Mouse (Mus musculus) embryonic facial prominence, embryonic 13.5 days (tissue): Measurements from ENCODE around the gene Grik4. TPM values are rescaled to one million over a fixed set of nuclear protein-coding genes. Genes with fewer than 3 reads are reported as not detected.

Experiments
- ATAC-seq: fragments of 200-750 bp; cut with Nextera tagmentation; 2 replicates; pipeline ENCODE4 v1.8.0; 2017; ENCODE audit warnings: low read depth; ENCODE audit not compliant: insufficient number of reproducible peaks, insufficient read depth, low FRiP score, low TSS enrichment
- H3K27ac ChIP-seq: fragments of 300-500 bp; sonication (generic); 2 replicates; pipeline ENCODE4 v1.5.1; 2015; ENCODE audit warnings: moderate library complexity, mild to moderate bottlenecking, inconsistent platforms
- H3K27me3 ChIP-seq: fragments of 300-500 bp; sonication (generic); 2 replicates; pipeline ENCODE4 v1.6.1; 2015; ENCODE audit warnings: mild to moderate bottlenecking, inconsistent platforms
- H3K36me3 ChIP-seq: fragments of 300-500 bp; sonication (generic); 2 replicates; pipeline ENCODE4 v1.6.1; 2015; ENCODE audit warnings: mild to moderate bottlenecking, inconsistent platforms
- H3K4me1 ChIP-seq: fragments of 300-500 bp; sonication (generic); 2 replicates; pipeline ENCODE4 v1.6.1; 2015; ENCODE audit warnings: inconsistent platforms
- H3K4me2 ChIP-seq: fragments of 300-500 bp; sonication (generic); 2 replicates; pipeline ENCODE4 v1.6.1; 2015; ENCODE audit warnings: moderate library complexity, mild to moderate bottlenecking, inconsistent platforms
- H3K4me3 ChIP-seq: fragments of 300-500 bp; sonication (generic); 2 replicates; pipeline ENCODE4 v1.5.1; 2015; ENCODE audit warnings: mild to moderate bottlenecking, inconsistent platforms
- H3K9ac ChIP-seq: fragments of 300-500 bp; sonication (generic); 2 replicates; pipeline ENCODE4 v1.6.1; 2015; ENCODE audit warnings: mild to moderate bottlenecking, inconsistent platforms
- H3K9me3 ChIP-seq: fragments of 300-500 bp; sonication (generic); 2 replicates; pipeline ENCODE4 v1.6.1; 2016; ENCODE audit warnings: inconsistent platforms
- WGBS: fragments of 180-500 bp; shearing (Covaris S2); methylation state at CpG from one replicate; pipeline ENCODE4 v1.1.7; 2015; ENCODE audit warnings: mixed read lengths; 5-methylcytosine and 5-hydroxymethylcytosine counted together
- polyA plus RNA-seq: library from polyadenylated mRNA; unstranded; fragments of >200 nt; fragmentation: Nextera tagmentation; extraction: Ambion mirVana; gene quantifications from 2 replicates; pipeline ENCODE4 v1.2.1, GENCODE M21; 2015

Grik4 gene
- polyA plus RNA-seq, 1 experiment from 2014 or later = 2.5 TPM

DNA sequence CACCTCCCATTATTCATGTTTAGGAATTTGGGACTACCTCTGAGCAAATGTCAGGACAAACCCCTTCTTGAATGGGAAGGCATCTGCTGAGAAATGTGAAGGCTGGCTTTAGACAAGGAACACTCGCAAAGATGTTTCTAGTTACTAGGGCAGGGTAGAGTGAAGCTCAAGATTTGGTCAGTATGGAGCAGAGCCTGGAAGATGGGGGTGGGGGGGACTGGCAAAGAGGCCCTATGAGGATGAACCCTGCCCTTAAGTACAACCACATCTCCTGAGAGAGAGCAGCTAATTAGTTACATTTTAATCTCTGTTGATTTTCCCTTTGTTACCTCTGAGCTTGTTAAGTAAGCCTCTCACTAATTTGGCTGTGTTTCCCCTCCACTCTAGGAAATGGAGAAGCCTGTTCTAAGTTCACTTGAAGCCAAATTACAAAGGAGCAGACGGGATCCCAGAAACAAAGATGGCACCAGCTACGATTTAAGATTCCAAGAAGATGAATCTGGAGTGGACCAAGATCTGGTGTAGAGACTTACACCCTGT is 439.3 kb downstream of the Grik4 start:
- Histone ChIP-seq H3K4me3 (no peak overlapping the region), H3K27me3 (no peaks in the 10 kb centered on the region; the same call in 1 of the 2 replicates), H3K9me3 (no peaks in the 10 kb centered on the region), H3K27ac (no peak overlapping the region), H3K36me3 (no peaks in the 10 kb centered on the region), H3K9ac (no peak overlapping the region), H3K4me2 (no peak overlapping the region), H3K4me1 (peaks cover 9% of the 10 kb centered on the region)
- no peak for ATAC-seq
- 73% methylated on average over 3 of the region's 3 CpGs for WGBS

- H3K4me1 ChIP-seq = peaks cover 9% of the 10 kb centered on the region
- H3K27me3 ChIP-seq = no peaks in the 10 kb centered on the region; the same call in 1 of the 2 replicates
- ATAC-seq = no peak
- H3K4me3 ChIP-seq = no peak overlapping the region
- H3K27ac ChIP-seq = no peak overlapping the region
- 64% methylated on average over 11 of the region's 11 CpGs for WGBS
- no peaks in the 10 kb centered on the region for H3K9me3 ChIP-seq
- no peak overlapping the region for H3K4me2 ChIP-seq
- no peaks in the 10 kb centered on the region for H3K36me3 ChIP-seq
- no peak overlapping the region for H3K9ac ChIP-seq
Observed at GRCm38 (mm10) chr9:42504559-42504958, 439.7 kb downstream of the Grik4 start.

DNA sequence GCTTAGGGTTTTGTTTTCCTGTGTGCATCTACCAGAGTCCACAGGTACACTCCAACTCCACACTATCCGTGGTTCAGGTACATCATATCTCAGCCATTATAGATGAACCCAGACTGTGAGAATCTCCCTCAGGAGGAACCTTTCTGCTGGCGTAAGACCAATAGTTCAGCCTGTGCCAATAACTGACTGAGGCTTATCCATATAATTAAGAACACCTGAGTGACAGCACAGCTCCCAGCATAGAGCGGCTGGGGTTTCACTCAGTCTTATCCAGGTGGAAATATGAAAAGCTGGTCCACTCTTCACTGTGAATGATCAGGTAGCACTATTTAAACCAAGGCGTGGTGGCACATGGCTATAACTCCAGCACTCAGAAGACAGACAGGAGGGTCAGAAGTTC is 440.6 kb downstream of the Grik4 start:
- no peaks in the 10 kb centered on the region; the same call in 1 of the 2 replicates for H3K27me3 ChIP-seq
- ATAC-seq = 0 out of 2 replicates have a peak, but pooled peaks have one; percentile 20
- H3K27ac ChIP-seq = no peak overlapping the region
- H3K9me3 ChIP-seq = no peaks in the 10 kb centered on the region
- 44% methylated on average over 4 of the region's 4 CpGs for WGBS
- H3K4me1 ChIP-seq = peaks cover 9% of the 10 kb centered on the region
- no peak overlapping the region for H3K4me2 ChIP-seq
- H3K4me3 ChIP-seq = no peak overlapping the region
- H3K36me3 ChIP-seq = no peaks in the 10 kb centered on the region
- no peak overlapping the region for H3K9ac ChIP-seq

DNA sequence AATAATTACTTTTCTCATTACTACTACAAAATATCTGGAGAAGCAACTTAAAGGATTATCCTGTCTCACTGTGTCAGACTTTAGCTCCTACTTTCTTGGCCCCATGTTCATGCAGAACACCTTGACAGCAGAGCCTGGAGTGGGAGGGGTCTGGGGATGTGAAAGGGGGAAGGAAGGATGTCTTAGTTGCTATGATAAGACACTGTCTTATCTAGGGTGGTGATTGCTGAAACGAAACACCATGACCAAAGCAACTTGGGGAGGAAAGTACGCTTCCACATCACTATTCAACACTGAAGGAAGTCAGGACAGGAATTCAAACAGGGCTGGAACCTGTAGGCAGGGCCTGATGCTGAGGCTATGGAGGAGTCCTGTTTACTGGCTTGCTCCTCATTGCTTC is 448.0 kb downstream of the Grik4 start:
- no peak for ATAC-seq
- H3K27ac ChIP-seq = no peak overlapping the region
- 82% methylated on average over 2 of the region's 2 CpGs for WGBS
- H3K4me1 ChIP-seq = no peaks in the 10 kb centered on the region; the same call in 1 of the 2 replicates
- H3K4me2 ChIP-seq = no peak overlapping the region
- H3K36me3 ChIP-seq = no peaks in the 10 kb centered on the region
- no peak overlapping the region for H3K4me3 ChIP-seq
- no peak overlapping the region for H3K9ac ChIP-seq
- H3K9me3 ChIP-seq = no peaks in the 10 kb centered on the region
- no peaks in the 10 kb centered on the region; the same call in 1 of the 2 replicates for H3K27me3 ChIP-seq

- H3K27ac ChIP-seq = no peak overlapping the region
- WGBS = 70% methylated on average over 9 of the region's 9 CpGs
- ATAC-seq = no peak
- H3K27me3 ChIP-seq = no peaks in the 10 kb centered on the region
- no peaks in the 10 kb centered on the region; the same call in 1 of the 2 replicates for H3K4me1 ChIP-seq
- H3K4me2 ChIP-seq = no peak overlapping the region
- no peaks in the 10 kb centered on the region for H3K36me3 ChIP-seq
- no peak overlapping the region for H3K9ac ChIP-seq
- H3K9me3 ChIP-seq = no peaks in the 10 kb centered on the region
- no peak overlapping the region for H3K4me3 ChIP-seq
Observed at GRCm38 (mm10) chr9:42491780-42492179, 452.5 kb downstream of the Grik4 start.

- no peak for ATAC-seq
- no peaks in the 10 kb centered on the region for H3K27me3 ChIP-seq
- no peaks in the 10 kb centered on the region for H3K36me3 ChIP-seq
- H3K4me1 ChIP-seq = no peaks in the 10 kb centered on the region; the same call in 1 of the 2 replicates
- 85% methylated on average over 16 of the region's 16 CpGs for WGBS
- no peak overlapping the region for H3K4me2 ChIP-seq
- no peak overlapping the region for H3K9ac ChIP-seq
- no peaks in the 10 kb centered on the region for H3K9me3 ChIP-seq
- no peak overlapping the region for H3K27ac ChIP-seq
- H3K4me3 ChIP-seq = no peak overlapping the region
Observed at GRCm38 (mm10) chr9:42490589-42491382, 453.5 kb downstream of the Grik4 start.

GRCm38 (mm10) chr9:42488071-42488470 is 456.2 kb downstream of the Grik4 start:
- no peak for ATAC-seq
- Histone ChIP-seq H3K36me3 (no peaks in the 10 kb centered on the region), H3K27me3 (no peaks in the 10 kb centered on the region), H3K27ac (no peak overlapping the region), H3K9me3 (no peaks in the 10 kb centered on the region), H3K9ac (no peak overlapping the region), H3K4me1 (no peaks in the 10 kb centered on the region; the same call in 1 of the 2 replicates), H3K4me2 (no peak overlapping the region), H3K4me3 (no peak overlapping the region)
- 94% methylated on average over 1 of the region's 1 CpGs for WGBS

GRCm38 (mm10) chr9:42486913-42487312 is 457.4 kb downstream of the Grik4 start:
- H3K27me3 ChIP-seq = no peaks in the 10 kb centered on the region

DNA sequence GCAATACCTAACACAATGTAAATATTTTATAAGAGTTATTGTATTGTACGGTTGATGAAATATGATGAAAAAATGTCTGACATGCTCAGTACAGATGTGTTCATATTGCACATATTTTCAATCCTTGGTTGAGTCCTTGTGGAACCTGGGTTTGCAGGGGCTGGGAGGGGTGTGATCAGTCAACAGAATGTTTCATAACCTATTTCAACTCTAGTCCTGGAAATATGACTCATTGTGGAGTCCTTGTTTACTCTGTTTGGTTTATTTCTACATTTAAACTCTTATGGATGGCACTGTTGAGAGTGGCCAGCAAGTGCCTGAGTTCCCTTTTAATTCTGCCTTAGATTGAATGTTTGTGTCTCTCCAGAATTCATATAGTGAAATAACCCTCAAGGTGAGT is 459.6 kb downstream of the Grik4 start:
- Histone ChIP-seq H3K27ac (no peak overlapping the region), H3K4me2 (no peak overlapping the region), H3K9me3 (no peaks in the 10 kb centered on the region), H3K9ac (no peak overlapping the region), H3K4me1 (no peaks in the 10 kb centered on the region), H3K27me3 (no peaks in the 10 kb centered on the region), H3K4me3 (no peak overlapping the region), H3K36me3 (no peaks in the 10 kb centered on the region)
- no peak for ATAC-seq
- WGBS = 90% methylated on average over 1 of the region's 1 CpGs

More at GRCm38 (mm10) chr9:42486913-42487312, 457.4 kb downstream of the Grik4 start:
- no peak overlapping the region for H3K27ac ChIP-seq
- H3K9ac ChIP-seq = no peak overlapping the region
- no peaks in the 10 kb centered on the region for H3K36me3 ChIP-seq
- H3K4me2 ChIP-seq = no peak overlapping the region
- H3K4me1 ChIP-seq = no peaks in the 10 kb centered on the region; the same call in 1 of the 2 replicates
- 87% methylated on average over 4 of the region's 4 CpGs for WGBS
- H3K4me3 ChIP-seq = no peak overlapping the region
- ATAC-seq = no peak
- no peaks in the 10 kb centered on the region for H3K9me3 ChIP-seq

DNA sequence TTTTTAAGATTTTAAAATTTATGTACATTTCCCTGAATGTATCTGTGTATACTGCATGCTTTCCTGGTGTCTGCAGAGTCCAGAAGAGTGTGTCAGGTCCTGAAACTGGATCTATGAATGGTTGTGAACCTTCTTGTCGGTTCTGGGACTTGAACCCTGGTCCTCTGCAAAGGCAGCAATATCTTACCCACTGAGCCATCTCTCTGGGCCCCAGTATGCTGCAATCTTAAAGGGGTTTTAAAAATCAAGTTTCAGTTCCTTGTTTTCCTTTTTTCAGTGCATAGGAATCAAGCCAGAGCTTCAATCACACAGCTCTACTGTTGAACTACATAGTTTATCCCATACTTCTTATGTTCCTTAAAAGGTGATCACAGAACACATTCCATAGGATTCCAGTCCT is 461.3 kb downstream of the Grik4 start:
- WGBS = 79% methylated on average over 1 of the region's 1 CpGs

GRCm38 (mm10) chr9:42476166-42476565 is 468.1 kb downstream of the Grik4 start:
- no peak for ATAC-seq
- H3K4me2 ChIP-seq = no peak overlapping the region
- no peak overlapping the region for H3K27ac ChIP-seq
- H3K27me3 ChIP-seq = peaks cover 13% of the 10 kb centered on the region
- H3K4me1 ChIP-seq = peaks cover 7% of the 10 kb centered on the region
- H3K9ac ChIP-seq = no peak overlapping the region
- no peak overlapping the region for H3K4me3 ChIP-seq
- H3K36me3 ChIP-seq = no peaks in the 10 kb centered on the region
- WGBS = 82% methylated on average over 4 of the region's 4 CpGs
- no peaks in the 10 kb centered on the region for H3K9me3 ChIP-seq

More for the DNA sequence above, 461.3 kb downstream of the Grik4 start:
- H3K36me3 ChIP-seq = no peaks in the 10 kb centered on the region
- no peaks in the 10 kb centered on the region for H3K27me3 ChIP-seq
- no peak for ATAC-seq
- no peak overlapping the region for H3K4me3 ChIP-seq
- H3K9ac ChIP-seq = no peak overlapping the region
- H3K4me1 ChIP-seq = no peaks in the 10 kb centered on the region
- H3K9me3 ChIP-seq = no peaks in the 10 kb centered on the region
- H3K27ac ChIP-seq = no peak overlapping the region
- no peak overlapping the region for H3K4me2 ChIP-seq

- Histone ChIP-seq H3K4me1 (peaks cover 15% of the 10 kb centered on the region), H3K27ac (no peak overlapping the region), H3K4me3 (no peak overlapping the region), H3K4me2 (no peak overlapping the region), H3K27me3 (peaks cover 13% of the 10 kb centered on the region), H3K9me3 (no peaks in the 10 kb centered on the region), H3K9ac (no peak overlapping the region), H3K36me3 (peaks cover 5% of the 10 kb centered on the region)
- no peak for ATAC-seq
- 86% methylated on average over 8 of the region's 8 CpGs for WGBS
Observed at GRCm38 (mm10) chr9:42474244-42474643, 470.0 kb downstream of the Grik4 start.
